Mouse (Mus musculus) heart, postnatal 0 days (tissue): ENCODE measurements at regions not wholly inside any gene's neighbourhood (a gene's known extent, or its start where the extent isn't known, plus 50 kb on each side); places are given as distances from the start of the nearest gene placed in this dataset.

Experiments used
- ATAC-seq: fragments of 200-750 bp; cut with Nextera tagmentation; 2 replicates; pipeline ENCODE4 v1.8.0; 2017; ENCODE audit warnings: low read depth, moderate number of reproducible peaks, moderate library complexity; ENCODE audit not compliant: insufficient read depth
- DNase-seq: peaks from one replicate; pipeline ENCODE4 v3.0.0-alpha.2; 2016; ENCODE audit warnings: low spot score
- H3K27ac ChIP-seq: fragments of 300-500 bp; sonication (generic); 2 replicates; pipeline ENCODE4 v1.5.1; 2014; ENCODE audit warnings: low read depth, mild to moderate bottlenecking
- H3K27me3 ChIP-seq: fragments of 300-500 bp; sonication (generic); 2 replicates; pipeline ENCODE4 v1.6.1; 2014; ENCODE audit warnings: low read length, mixed read lengths; ENCODE audit not compliant: control insufficient read depth, insufficient read depth
- H3K36me3 ChIP-seq: fragments of 300-500 bp; sonication (generic); replicated peaks from 2 replicates; pipeline ENCODE4 v1.6.1; 2014; ENCODE audit warnings: low read length, mixed read lengths; ENCODE audit not compliant: control insufficient read depth, insufficient read depth
- H3K4me1 ChIP-seq: fragments of 300-500 bp; sonication (generic); 2 replicates; pipeline ENCODE4 v1.6.1; 2014; ENCODE audit warnings: antibody characterized with exemption; ENCODE audit not compliant: control insufficient read depth, insufficient read depth
- H3K4me2 ChIP-seq: fragments of 300-500 bp; sonication (generic); 2 replicates; pipeline ENCODE4 v1.6.1; 2014; ENCODE audit warnings: low read depth, mild to moderate bottlenecking, low read length, moderate library complexity
- H3K4me3 ChIP-seq: fragments of 300-500 bp; sonication (generic); 2 replicates; pipeline ENCODE4 v1.5.1; 2014; ENCODE audit warnings: low read depth, low read length
- H3K9ac ChIP-seq: fragments of 300-500 bp; sonication (generic); replicated peaks from 2 replicates; pipeline ENCODE4 v1.6.1; 2014; ENCODE audit warnings: low read depth, low read length, mixed read lengths
- H3K9me3 ChIP-seq: fragments of 300-500 bp; sonication (generic); replicated peaks from 2 replicates; pipeline ENCODE4 v1.6.1; 2016; ENCODE audit warnings: low read length; ENCODE audit not compliant: control insufficient read depth
- CTCF ChIP-seq: IDR thresholded peaks from 2 replicates; pipeline ENCODE4 v1.5.1; 2016; ENCODE audit warnings: antibody characterized with exemption, control low read depth, low read depth
- EP300 ChIP-seq: IDR thresholded peaks from 2 replicates; pipeline ENCODE4 v1.6.1; 2016; ENCODE audit warnings: antibody characterized with exemption, low read depth
- WGBS: fragments of 180-500 bp; shearing (Covaris S2); extraction: QIAGEN DNeasy Blood & Tissue Kit; methylation state at CpG from one replicate; pipeline ENCODE4 v1.1.7; 2014; 5-methylcytosine and 5-hydroxymethylcytosine counted together

- TF ChIP-seq EP300 (no peak), CTCF (no peak)
- no peak overlapping the region for H3K4me3 ChIP-seq
- no peak overlapping the region for H3K4me2 ChIP-seq
- no peaks in the 10 kb centered on the region for H3K36me3 ChIP-seq
- no peak overlapping the region for H3K9ac ChIP-seq
- ATAC-seq = no peak
- H3K27me3 ChIP-seq = no peaks in the 10 kb centered on the region
- H3K4me1 ChIP-seq = peaks cover 6% of the 10 kb centered on the region; the same call in 1 of the 2 replicates
- no peak overlapping the region for H3K27ac ChIP-seq
- H3K9me3 ChIP-seq = no peaks in the 10 kb centered on the region
- 77% methylated on average over 7 of the region's 7 CpGs for WGBS
- DNase-seq = no peak
These were observed 341.2 kb upstream of the Trib2 start for GRCm38 (mm10) chr12:16157896-16158295.

GRCm38 (mm10) chr12:16155791-16156558 is 339.3 kb upstream of the Trib2 start:
- peaks cover 6% of the 10 kb centered on the region; the same call in 1 of the 2 replicates for H3K4me1 ChIP-seq
- 39% methylated on average over 2 of the region's 2 CpGs for WGBS
- no peaks in the 10 kb centered on the region for H3K27me3 ChIP-seq

GRCm38 (mm10) chr12:16154256-16154655 is 337.5 kb upstream of the Trib2 start:
- Histone ChIP-seq H3K9me3 (no peaks in the 10 kb centered on the region), H3K27me3 (no peaks in the 10 kb centered on the region), H3K4me3 (no peak overlapping the region), H3K4me2 (no peak overlapping the region), H3K9ac (no peak overlapping the region), H3K4me1 (peaks cover 6% of the 10 kb centered on the region; the same call in 1 of the 2 replicates), H3K36me3 (no peaks in the 10 kb centered on the region), H3K27ac (no peak overlapping the region)
- ATAC-seq = no peak
- TF ChIP-seq CTCF = no peak
- no peak for TF ChIP-seq EP300
- WGBS = 76% methylated on average over 1 of the region's 1 CpGs
- DNase-seq = no peak

More at GRCm38 (mm10) chr12:16155791-16156558, 339.3 kb upstream of the Trib2 start:
- no peaks in the 10 kb centered on the region for H3K36me3 ChIP-seq
- no peak overlapping the region for H3K4me2 ChIP-seq
- no peak overlapping the region for H3K9ac ChIP-seq
- TF ChIP-seq CTCF = no peak
- H3K27ac ChIP-seq = no peak overlapping the region
- no peak for ATAC-seq
- H3K4me3 ChIP-seq = no peak overlapping the region
- no peak for DNase-seq
- H3K9me3 ChIP-seq = no peaks in the 10 kb centered on the region

GRCm38 (mm10) chr12:16152108-16152507 is 335.4 kb upstream of the Trib2 start:
- H3K9ac ChIP-seq = no peak overlapping the region
- WGBS = 87% methylated on average over 11 of the region's 11 CpGs
- H3K4me3 ChIP-seq = no peak overlapping the region
- H3K36me3 ChIP-seq = no peaks in the 10 kb centered on the region
- no peak overlapping the region for H3K4me2 ChIP-seq
- no peak overlapping the region for H3K27ac ChIP-seq
- no peak for ATAC-seq
- no peaks in the 10 kb centered on the region for H3K27me3 ChIP-seq
- TF ChIP-seq CTCF = no peak
- no peak for TF ChIP-seq EP300
- no peak for DNase-seq
- no peaks in the 10 kb centered on the region for H3K9me3 ChIP-seq
- H3K4me1 ChIP-seq = no peaks in the 10 kb centered on the region

- H3K4me1 ChIP-seq = no peaks in the 10 kb centered on the region
- H3K4me2 ChIP-seq = no peak overlapping the region
- no peak overlapping the region for H3K4me3 ChIP-seq
- no peak overlapping the region for H3K9ac ChIP-seq
- no peak overlapping the region for H3K27ac ChIP-seq
- no peaks in the 10 kb centered on the region for H3K9me3 ChIP-seq
- 45% methylated on average over 5 of the region's 5 CpGs for WGBS
- H3K27me3 ChIP-seq = no peaks in the 10 kb centered on the region
- TF ChIP-seq CTCF = no peak
- no peak for TF ChIP-seq EP300
- no peaks in the 10 kb centered on the region for H3K36me3 ChIP-seq
- DNase-seq (no peak), ATAC-seq (no peak)
These were observed 334.5 kb upstream of the Trib2 start for GRCm38 (mm10) chr12:16151170-16151702.

- Histone ChIP-seq H3K9ac (no peak overlapping the region), H3K4me1 (no peaks in the 10 kb centered on the region), H3K36me3 (no peaks in the 10 kb centered on the region), H3K4me3 (no peak overlapping the region), H3K9me3 (no peaks in the 10 kb centered on the region), H3K27ac (no peak overlapping the region), H3K27me3 (no peaks in the 10 kb centered on the region), H3K4me2 (no peak overlapping the region)
- DNase-seq = no peak
- 63% methylated on average over 2 of the region's 2 CpGs for WGBS
- TF ChIP-seq EP300 (no peak), CTCF (no peak)
- ATAC-seq = no peak
These were observed 330.2 kb upstream of the Trib2 start for GRCm38 (mm10) chr12:16146919-16147318.
